Mouse (Mus musculus) mouse trophoblast stem cell (cell line): ENCODE results near the gene Speg.

Experiments
- in situ Hi-C, 2 experiments: fragments of 300-500 bp; cut with MseI, MboI; formaldehyde crosslinking; loops; 2 replicates in 1 of 2; 3 replicates in 1 of 2; pipeline ENCODE4 v1.15.1; 2025

Gene Speg

GRCm38 (mm10) chr1:75363868-75364267, 11.2 kb upstream of the Speg start:
- in situ Hi-C loops: no loop called here

GRCm38 (mm10) chr1:75365510-75366137, 9.5 kb upstream of the Speg start:
- in situ Hi-C loops: no loop called here

- in situ Hi-C loops: no loop called here
Measured at GRCm38 (mm10) chr1:75369360-75369983, 5.6 kb upstream of the Speg start.

- in situ Hi-C loops: no loop called here
Measured at GRCm38 (mm10) chr1:75369984-75370660, 5.0 kb upstream of the Speg start.

- in situ Hi-C loops: no loop called here
Measured at GRCm38 (mm10) chr1:75371317-75372095, 3.6 kb upstream of the Speg start.

GRCm38 (mm10) chr1:75372450-75372849, 2.6 kb upstream of the Speg start:
- in situ Hi-C loops: no loop called here

- in situ Hi-C loops: no loop called here
Measured at GRCm38 (mm10) chr1:75373276-75373675, 1.8 kb upstream of the Speg start.

GRCm38 (mm10) chr1:75379196-75379595, 4.1 kb downstream of the Speg start:
- in situ Hi-C loops: no loop called here

GRCm38 (mm10) chr1:75379931-75380330, 4.8 kb downstream of the Speg start:
- in situ Hi-C loops: no loop called here

- in situ Hi-C loops: no loop called here
Measured at GRCm38 (mm10) chr1:75380951-75381350, 5.9 kb downstream of the Speg start.

GRCm38 (mm10) chr1:75381482-75382355, 6.6 kb downstream of the Speg start:
- in situ Hi-C loops: no loop called here

- in situ Hi-C loops: no loop called here
Measured at GRCm38 (mm10) chr1:75382356-75383071, 7.4 kb downstream of the Speg start.

- in situ Hi-C loops: no loop called here
Measured at GRCm38 (mm10) chr1:75384470-75385141, 9.5 kb downstream of the Speg start.

- in situ Hi-C loops: no loop called here
Measured at GRCm38 (mm10) chr1:75385142-75385730, 10.1 kb downstream of the Speg start.

- in situ Hi-C loops: no loop called here
Measured at GRCm38 (mm10) chr1:75386149-75386548, 11.1 kb downstream of the Speg start.

- in situ Hi-C loops: no loop called here
Measured at GRCm38 (mm10) chr1:75387469-75387928, 12.4 kb downstream of the Speg start.

- in situ Hi-C loops: no loop called here
Measured at GRCm38 (mm10) chr1:75387929-75388897, 13.1 kb downstream of the Speg start.

- in situ Hi-C loops: no loop called here
Measured at GRCm38 (mm10) chr1:75388898-75389515, 13.9 kb downstream of the Speg start.
